Comparison of ENCODE assay signal across 9 mouse cellular contexts in the genomic region with DNA sequence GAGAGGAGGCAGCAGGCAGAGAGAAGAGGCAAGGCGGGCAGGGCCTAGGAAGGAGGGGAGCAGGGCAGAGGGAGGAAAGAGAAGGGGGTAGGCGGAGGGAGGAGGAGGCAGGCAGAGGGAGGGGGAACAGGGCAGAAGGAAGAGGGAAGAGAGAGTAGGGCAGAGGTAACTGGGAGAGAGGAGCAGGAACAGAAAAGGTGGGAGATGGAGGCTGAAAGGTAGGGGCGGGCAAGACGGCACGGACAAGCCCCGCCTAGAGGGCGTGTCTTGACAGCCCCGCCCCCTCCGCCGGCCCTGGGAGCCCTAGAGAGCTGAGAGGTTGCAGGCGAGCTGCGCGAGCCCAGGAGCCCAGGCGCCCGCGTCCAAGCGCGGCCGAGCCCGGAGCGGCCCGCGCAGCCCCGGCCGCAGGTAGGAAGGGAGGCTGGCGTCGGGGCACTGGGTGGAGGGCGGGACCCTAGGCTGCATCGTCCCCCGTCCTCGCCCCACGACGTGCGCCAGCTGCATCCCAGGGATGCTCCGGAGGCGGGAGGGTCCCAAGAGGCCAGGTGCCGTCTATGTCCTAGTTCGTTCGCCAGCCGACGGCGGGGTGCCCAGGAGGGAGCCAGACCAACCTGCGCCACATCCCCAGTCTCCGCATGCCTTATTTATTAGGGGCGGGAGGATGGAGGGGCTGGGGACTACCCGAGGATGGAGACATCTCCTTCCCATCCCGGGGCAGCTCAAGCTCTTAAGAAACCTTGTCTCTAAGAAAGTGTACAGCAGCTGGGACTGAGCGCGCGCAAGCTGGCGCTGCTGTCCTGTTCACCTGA. TPM values are rescaled to one million over a fixed set of nuclear protein-coding genes. Genes with fewer than 3 reads are reported as not detected.
DNase-seq lines count a peak whose midpoint lies in the region; ATAC-seq lines count a peak whose summit lies in the region.
"Had no signal": no experiment of that assay in that cellular context is flagged by ENCODE, and none has a peak within 500 bp of the region (broad histone marks: within the 10 kb centered on the region; RNA-seq: fewer than 3 reads in every experiment).

A gene (plus strand): TSS at position 167 of the 809 bp plus-strand sequence.

- no peak within 1 kb of the TSS for H3K9ac ChIP-seq in heart, embryonic 12.5 days
- H3K9ac ChIP-seq in liver, embryonic 16.5 days (ENCODE audit: low read depth, low read length), result no peak within 1 kb of the TSS
- peak within 1 kb of the TSS; percentile 89 for H3K9ac ChIP-seq in neural tube, embryonic 15.5 days (replicated peaks)

- peaks cover 6% of the 10 kb centered on the region; the same call in 1 of the 2 replicates for H3K4me1 ChIP-seq in heart, embryonic 12.5 days (replicated peaks)
- H3K4me1 ChIP-seq in liver, embryonic 16.5 days (ENCODE audit: control insufficient read depth, low read depth, low read length), result no peaks in the 10 kb centered on the region
- H3K4me1 ChIP-seq in neural tube, embryonic 15.5 days, result peaks cover 49% of the 10 kb centered on the region

- peak within 1 kb of the TSS; percentile 53 for H3K4me2 ChIP-seq in heart, embryonic 12.5 days
- H3K4me2 ChIP-seq in liver, embryonic 16.5 days (ENCODE audit: low read depth, low read length), result no peak within 1 kb of the TSS
- H3K4me2 ChIP-seq in neural tube, embryonic 15.5 days, result peak within 1 kb of the TSS; percentile 60

- intact Hi-C loops in heart, postnatal 14 days (cut with DNase I), result no loop called here

- no peak for DNase-seq in heart, adult 11 months
- peak; percentile 87 for DNase-seq in embryo, embryonic 10.5 days (ENCODE audit: low spot score)
- peak; percentile 44 to 52 for DNase-seq in heart, postnatal 14 days
- DNase-seq in layer of hippocampus, adult 18-20 months (ENCODE audit: low spot score in 2 of 2), result peak; percentile 58 to 77
- peak; percentile 62 for DNase-seq in urinary bladder, postnatal 14 days (ENCODE audit: low spot score)

- peak; percentile 68 for ATAC-seq in heart, embryonic 12.5 days (ENCODE audit: insufficient number of reproducible peaks, low FRiP score)
- peak; percentile 50 for ATAC-seq in liver, embryonic 16.5 days (ENCODE audit: low read depth)
- ATAC-seq in neural tube, embryonic 15.5 days (ENCODE audit: low FRiP score), result peak; percentile 93

- 2% methylated on average over 50 of the region's 51 CpGs for WGBS in heart, embryonic 12.5 days
- 4% methylated on average over 47 of the region's 51 CpGs for WGBS in liver, embryonic 16.5 days (ENCODE audit: insufficient replicate concordance)
- WGBS in neural tube, embryonic 15.5 days, result 2% methylated on average over 51 of the region's 51 CpGs

- no peaks in the 10 kb centered on the region; the same call in 1 of the 2 replicates for H3K9me3 ChIP-seq in heart, embryonic 12.5 days (replicated peaks)
- no peaks in the 10 kb centered on the region for H3K9me3 ChIP-seq in liver, embryonic 16.5 days (replicated peaks; ENCODE audit: control insufficient read depth, low read length)
- no peaks in the 10 kb centered on the region for H3K9me3 ChIP-seq in neural tube, embryonic 15.5 days (replicated peaks)

- no peak within 1 kb of the TSS for H3K27ac ChIP-seq in heart, embryonic 12.5 days (ENCODE audit: poor library complexity, severe bottlenecking)
- no peak within 1 kb of the TSS for H3K27ac ChIP-seq in liver, embryonic 16.5 days (ENCODE audit: low read length)
- peak within 1 kb of the TSS; percentile 84 for H3K27ac ChIP-seq in neural tube, embryonic 15.5 days (replicated peaks)

- no peaks in the 10 kb centered on the region for H3K36me3 ChIP-seq in heart, embryonic 12.5 days
- H3K36me3 ChIP-seq in liver, embryonic 16.5 days (ENCODE audit: control insufficient read depth, insufficient read depth), result no peaks in the 10 kb centered on the region
- no peaks in the 10 kb centered on the region for H3K36me3 ChIP-seq in neural tube, embryonic 15.5 days

- peak within 1 kb of the TSS; percentile 29; the same call in 1 of the 2 replicates for H3K4me3 ChIP-seq in heart, embryonic 12.5 days
- no peak within 1 kb of the TSS for H3K4me3 ChIP-seq in liver, embryonic 16.5 days (ENCODE audit: low read depth, low read length)
- H3K4me3 ChIP-seq in neural tube, embryonic 15.5 days (replicated peaks), result peak within 1 kb of the TSS; percentile 72

- peaks cover 90% of the 10 kb centered on the region for H3K27me3 ChIP-seq in heart, embryonic 12.5 days (replicated peaks)
- H3K27me3 ChIP-seq in liver, embryonic 16.5 days (ENCODE audit: control insufficient read depth, insufficient read depth, low read depth, low read length), result peaks cover 42% of the 10 kb centered on the region
- peaks cover 7% of the 10 kb centered on the region; the same call in 1 of the 2 replicates for H3K27me3 ChIP-seq in neural tube, embryonic 15.5 days (replicated peaks)

RNA-seq across cellular contexts. Expression of the gene that starts here (rescaled TPM):
- polyA plus RNA-seq in heart, embryonic 12.5 days (2016; fragmentation: Nextera tagmentation; extraction: Ambion mirVana), result 0.05 and 0.17 TPM in 2 replicates
- under 1 TPM in 1 of 2 experiments, not detected in 1; 0.07 TPM for total RNA-seq in heart, postnatal 14 days (2021)
- total RNA-seq in layer of hippocampus, adult 18-20 months (2021), result 100 to 1,000 TPM; 282 to 291 TPM
- 0.04 TPM in 2 replicates for polyA plus RNA-seq in liver, embryonic 16.5 days (2015; fragmentation: Nextera tagmentation; extraction: Ambion mirVana)
- polyA plus RNA-seq in neural tube, embryonic 15.5 days (2015; fragmentation: Nextera tagmentation; extraction: Ambion mirVana), result 118 and 138 TPM in 2 replicates
- total RNA-seq: MEL had no signal

Comparison
In these comparisons a context has a peak if more than half of its experiments do, and no peak if none do; other contexts are left out.
1. RNA of the gene that starts here (total RNA-seq): 282 to 291 TPM in layer of hippocampus, adult 18-20 months; 0.07 TPM in heart, postnatal 14 days; every median in the first group is over 100 times any median in the second.
2. RNA of the gene that starts here (polyA plus RNA-seq): 118 to 138 TPM in neural tube, embryonic 15.5 days; 0.05 to 0.17 TPM in heart, embryonic 12.5 days and 0.04 TPM in liver, embryonic 16.5 days; every median in the first group is over 100 times any median in the second.
3. Peak in ATAC-seq, H3K4me3 ChIP-seq and H3K4me2 ChIP-seq in heart, embryonic 12.5 days; RNA of the gene not detected or under 1 TPM.
4. Peak in DNase-seq in heart, postnatal 14 days; RNA of the gene not detected or under 1 TPM.
5. Peak in ATAC-seq in liver, embryonic 16.5 days; RNA of the gene not detected or under 1 TPM.
6. Peak in every context shown above with its lines, with median percentiles within 50 percentile points of each other: ATAC-seq.